Mouse (Mus musculus): ENCODE measurements around the gene Nfix. TPM values are rescaled to one million over a fixed set of nuclear protein-coding genes. Genes with fewer than 3 reads are reported as not detected.

Gene Nfix
- polyA plus RNA-seq, 1 experiment from 2014 or later = 0.49 TPM

DNA sequence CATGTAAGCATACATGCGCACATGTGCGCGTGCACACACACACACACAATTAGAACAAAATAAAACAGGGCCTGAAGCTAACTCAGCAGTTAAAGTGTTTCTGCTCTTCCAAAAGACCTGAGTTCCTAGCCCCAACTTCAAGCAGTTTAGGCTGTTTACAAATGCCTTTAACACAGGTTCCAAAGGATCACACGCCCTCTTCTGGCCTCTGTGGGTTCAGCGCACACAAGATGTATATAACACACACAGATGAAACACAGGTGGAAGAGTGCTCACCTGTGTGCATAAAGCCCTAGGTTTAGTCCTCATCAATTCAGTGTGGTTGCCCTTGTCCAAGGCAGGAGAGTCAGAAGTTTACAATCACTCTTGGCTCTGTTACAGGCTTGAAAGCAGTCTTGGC, 5.9 kb upstream of the Nfix start:
- no peak for DNase-seq (ENCODE audit: low spot score)
- peaks cover 99% of the 10 kb centered on the region for H3K27me3 ChIP-seq (ENCODE audit: low read depth, poor library complexity, severe bottlenecking)
- peaks cover 13% of the 10 kb centered on the region for H3K4me1 ChIP-seq

DNA sequence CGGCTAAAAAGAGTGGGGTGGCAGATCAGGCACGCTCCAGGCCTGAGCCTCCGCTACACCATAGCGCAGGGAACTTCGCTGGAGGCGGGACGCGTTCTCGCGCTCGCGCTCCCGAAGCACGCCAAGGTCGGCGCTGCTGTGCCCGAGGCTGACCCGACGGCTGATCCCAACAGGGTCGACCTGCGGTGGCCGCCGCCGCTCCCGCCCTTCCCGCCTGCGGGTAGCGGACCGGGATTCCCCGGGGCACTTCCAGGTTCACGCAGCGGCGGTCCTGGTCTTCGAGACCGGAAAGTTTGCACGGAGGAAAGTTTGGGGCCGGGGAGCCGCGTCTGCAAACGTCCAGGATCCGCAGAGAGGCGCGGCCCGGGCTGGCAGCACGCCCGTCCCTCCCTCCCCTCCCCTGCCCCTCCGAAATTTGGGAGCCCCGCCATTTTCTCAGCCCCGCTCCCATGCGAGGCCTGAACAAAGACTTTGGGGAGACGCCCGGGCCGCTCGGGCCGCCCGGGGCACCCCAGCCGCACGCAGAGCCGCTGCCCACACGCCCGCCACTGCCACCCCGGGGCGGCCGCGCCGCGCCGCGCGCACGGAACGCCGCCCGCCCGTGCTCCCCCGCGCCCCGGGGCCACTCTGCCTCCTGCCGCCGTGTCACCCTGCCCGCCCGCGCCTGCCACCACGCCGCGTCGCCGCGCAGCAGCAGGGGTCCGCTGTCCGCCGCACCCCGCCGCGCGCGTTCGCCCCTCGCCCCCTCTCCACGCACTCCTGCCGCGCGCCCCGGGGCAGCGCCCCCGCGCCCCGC, 810 bp downstream of the Nfix start:
- WGBS = 2% methylated on average over 89 of the region's 108 CpGs
- peak; percentile 45 for DNase-seq (ENCODE audit: low spot score)
- Histone ChIP-seq H3K4me1 (peaks cover 16% of the 10 kb centered on the region), H3K4me3 (peak overlapping the region; percentile 60), H3K9me3 (replicated peaks) (no peaks in the 10 kb centered on the region), H3K27me3 (ENCODE audit: low read depth, poor library complexity, severe bottlenecking) (peaks cover 98% of the 10 kb centered on the region), H3K27ac (replicated peaks) (peak overlapping the region; percentile 59; the same call in 1 of the 2 replicates), H3K36me3 (no peaks in the 10 kb centered on the region)

More for the DNA sequence above, 5.9 kb upstream of the Nfix start:
- H3K36me3 ChIP-seq = no peaks in the 10 kb centered on the region
- no peak overlapping the region for H3K4me3 ChIP-seq
- peaks cover 5% of the 10 kb centered on the region; the same call in 1 of the 2 replicates for H3K9me3 ChIP-seq (replicated peaks)
- H3K27ac ChIP-seq (replicated peaks) = no peak overlapping the region
- WGBS = 94% methylated on average over 5 of the region's 5 CpGs

DNA sequence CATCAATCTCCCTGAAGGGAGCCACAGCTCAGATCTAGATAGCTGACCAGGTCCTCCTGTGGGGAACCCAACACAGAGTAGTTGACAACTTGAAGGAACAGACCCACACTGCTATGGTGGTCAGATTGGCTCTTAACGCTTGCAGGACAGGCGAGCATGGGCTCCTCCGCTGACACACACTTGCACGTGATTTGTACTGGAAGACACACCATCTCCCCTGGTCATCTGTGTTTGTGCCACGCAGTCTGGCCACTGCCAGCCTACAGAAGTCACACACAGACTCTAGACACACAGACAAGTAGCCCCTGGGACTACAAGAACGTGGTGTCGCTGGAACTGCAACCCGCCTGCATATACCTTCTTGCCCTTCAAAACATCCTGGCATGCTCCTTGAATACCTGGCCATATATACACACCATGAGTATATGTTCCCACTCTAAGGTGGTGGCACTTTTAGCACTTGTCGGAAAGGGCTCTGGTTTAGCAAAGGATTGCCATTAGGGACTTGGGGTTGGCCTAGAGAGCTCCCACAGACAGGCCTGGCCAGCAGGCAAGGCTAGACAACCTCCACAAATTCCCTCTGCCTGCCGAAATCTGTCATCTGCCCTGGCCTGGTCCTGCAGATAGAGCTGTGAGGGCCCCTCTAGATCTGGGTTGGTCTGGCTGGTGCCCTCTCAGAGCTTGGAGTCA, 1.6 kb downstream of the Nfix start:
- H3K36me3 ChIP-seq = no peaks in the 10 kb centered on the region
- DNase-seq (ENCODE audit: low spot score) = no peak
- H3K9me3 ChIP-seq (replicated peaks) = no peaks in the 10 kb centered on the region
- H3K4me3 ChIP-seq = peak overlapping the region; percentile 60
- WGBS = 30% methylated on average over 10 of the region's 10 CpGs
- H3K27ac ChIP-seq (replicated peaks) = no peak overlapping the region
- peaks cover 23% of the 10 kb centered on the region for H3K4me1 ChIP-seq
- peaks cover 98% of the 10 kb centered on the region for H3K27me3 ChIP-seq (ENCODE audit: low read depth, poor library complexity, severe bottlenecking)

DNA sequence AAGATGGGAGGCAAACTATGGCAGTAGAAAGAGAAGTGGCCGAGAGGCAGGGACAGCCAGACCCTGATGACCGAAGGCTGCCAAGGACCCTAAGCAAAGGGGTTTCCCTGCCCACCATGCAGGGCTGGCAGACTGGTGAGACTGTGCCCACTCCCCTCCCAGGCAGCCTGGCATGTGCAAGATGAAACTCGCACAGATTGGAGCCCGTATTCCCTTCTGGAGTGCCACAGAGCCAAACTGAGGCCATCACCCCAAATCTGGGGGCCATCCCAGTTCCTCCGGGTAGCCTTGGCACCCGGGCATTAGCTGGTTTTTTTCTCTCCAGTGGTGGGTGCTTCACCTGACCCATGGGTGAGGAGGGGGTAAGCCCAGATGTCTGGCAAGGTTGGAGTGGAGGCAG, 2.2 kb downstream of the Nfix start:
- no peak for DNase-seq (ENCODE audit: low spot score)
- no peaks in the 10 kb centered on the region for H3K9me3 ChIP-seq (replicated peaks)

DNA sequence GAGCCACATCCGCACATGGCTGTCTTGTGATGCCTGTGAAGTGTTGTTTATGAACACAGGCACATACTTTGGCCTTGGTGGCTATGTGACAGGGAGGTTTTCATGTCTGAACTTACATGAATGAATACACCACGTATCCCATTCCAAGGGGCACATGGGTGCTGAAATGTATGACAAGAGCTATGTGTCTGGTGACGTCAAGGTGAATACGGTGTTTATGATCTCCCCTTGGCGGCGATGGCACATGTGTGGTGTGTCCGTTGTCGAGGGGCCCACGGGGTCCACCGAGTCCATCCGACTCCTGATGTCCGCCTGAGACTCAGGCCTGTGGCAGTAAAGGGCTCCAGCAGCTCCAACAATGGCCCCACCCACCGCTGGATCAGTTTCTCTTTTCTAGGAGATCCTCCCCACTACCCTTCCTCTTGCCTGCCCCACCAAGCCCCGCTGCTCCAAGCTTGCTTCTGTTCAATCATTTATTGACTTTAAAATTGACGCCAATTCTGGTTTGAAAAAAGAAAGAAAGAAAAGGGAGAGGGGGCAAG, 2.8 kb downstream of the Nfix start:
- DNase-seq (ENCODE audit: low spot score) = no peak
- peaks cover 24% of the 10 kb centered on the region for H3K4me1 ChIP-seq
- H3K9me3 ChIP-seq (replicated peaks) = no peaks in the 10 kb centered on the region
- no peak overlapping the region for H3K4me3 ChIP-seq
- H3K36me3 ChIP-seq = no peaks in the 10 kb centered on the region
- no peak overlapping the region for H3K27ac ChIP-seq (replicated peaks)
- 70% methylated on average over 15 of the region's 15 CpGs for WGBS
- peaks cover 98% of the 10 kb centered on the region for H3K27me3 ChIP-seq (ENCODE audit: low read depth, poor library complexity, severe bottlenecking)

More for the DNA sequence above, 2.2 kb downstream of the Nfix start:
- 72% methylated on average over 6 of the region's 6 CpGs for WGBS
- H3K27ac ChIP-seq (replicated peaks) = no peak overlapping the region
- H3K4me3 ChIP-seq = no peak overlapping the region
- H3K4me1 ChIP-seq = peaks cover 24% of the 10 kb centered on the region
- no peaks in the 10 kb centered on the region for H3K36me3 ChIP-seq
- H3K27me3 ChIP-seq (ENCODE audit: low read depth, poor library complexity, severe bottlenecking) = peaks cover 98% of the 10 kb centered on the region

DNA sequence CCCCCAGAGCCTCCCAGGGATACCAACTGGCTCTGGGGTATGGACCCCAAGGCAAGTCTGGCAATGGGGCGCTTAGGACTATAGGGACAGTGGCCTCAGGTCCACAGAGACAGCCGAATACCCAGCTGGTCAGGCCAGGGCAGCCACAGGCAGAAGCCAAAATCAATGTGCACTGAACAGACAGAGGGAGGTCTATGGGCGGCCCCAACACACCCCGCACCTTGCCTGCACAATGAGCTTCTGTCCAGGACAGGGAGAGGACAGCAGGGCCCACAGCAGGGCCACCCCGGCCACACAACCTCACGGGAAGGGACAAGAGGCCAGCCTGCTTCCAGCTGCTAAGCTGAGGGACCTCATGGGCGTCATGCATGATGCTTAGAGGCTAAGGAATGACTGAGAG, 5.7 kb downstream of the Nfix start:
- Histone ChIP-seq H3K36me3 (no peaks in the 10 kb centered on the region), H3K4me3 (no peak overlapping the region), H3K27me3 (ENCODE audit: low read depth, poor library complexity, severe bottlenecking) (peaks cover 100% of the 10 kb centered on the region), H3K9me3 (replicated peaks) (no peaks in the 10 kb centered on the region), H3K27ac (replicated peaks) (no peak overlapping the region), H3K4me1 (peaks cover 16% of the 10 kb centered on the region)
- no peak for DNase-seq (ENCODE audit: low spot score)
- WGBS = 44% methylated on average over 7 of the region's 7 CpGs

DNA sequence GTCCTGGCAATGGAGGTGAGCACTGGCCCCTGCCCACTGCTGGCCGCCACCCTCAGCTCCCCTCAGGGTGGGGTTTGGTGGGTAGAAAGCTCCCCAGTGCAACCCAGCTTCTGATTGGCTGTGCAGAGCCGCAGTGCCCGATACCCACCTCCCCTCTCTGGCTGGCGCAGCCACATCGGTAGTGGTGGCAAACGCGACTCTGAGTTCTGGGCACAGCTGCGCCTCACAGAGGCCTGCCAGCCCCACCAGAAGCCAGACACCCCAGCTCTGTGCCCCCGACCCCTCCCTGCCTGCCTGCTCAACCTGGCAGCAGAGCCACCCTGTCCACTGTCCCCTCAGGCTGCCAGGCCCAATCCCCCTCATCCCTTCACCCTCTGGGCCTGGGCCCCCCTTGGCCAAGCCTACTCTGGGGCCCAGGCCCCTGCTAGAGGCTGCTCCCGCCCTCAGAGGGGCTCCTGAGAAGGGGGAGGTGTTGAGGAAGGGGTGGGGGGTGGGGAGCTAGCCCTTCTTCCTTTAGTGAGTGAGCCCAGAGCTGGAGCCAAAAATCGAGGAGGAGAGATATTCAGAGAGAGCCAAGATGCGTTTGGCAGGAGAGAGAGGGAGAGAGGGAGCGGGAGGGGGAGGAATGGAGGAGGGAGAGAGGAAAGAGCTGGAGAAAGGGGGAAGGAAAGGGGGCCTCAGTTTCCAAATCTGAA, 6.2 kb downstream of the Nfix start:
- DNase-seq (ENCODE audit: low spot score) = no peak
- no peaks in the 10 kb centered on the region for H3K9me3 ChIP-seq (replicated peaks)
- 56% methylated on average over 13 of the region's 13 CpGs for WGBS
- no peaks in the 10 kb centered on the region for H3K36me3 ChIP-seq
- no peak overlapping the region for H3K27ac ChIP-seq (replicated peaks)
- no peak overlapping the region for H3K4me3 ChIP-seq
- peaks cover 10% of the 10 kb centered on the region for H3K4me1 ChIP-seq
- H3K27me3 ChIP-seq (ENCODE audit: low read depth, poor library complexity, severe bottlenecking) = peaks cover 100% of the 10 kb centered on the region

DNA sequence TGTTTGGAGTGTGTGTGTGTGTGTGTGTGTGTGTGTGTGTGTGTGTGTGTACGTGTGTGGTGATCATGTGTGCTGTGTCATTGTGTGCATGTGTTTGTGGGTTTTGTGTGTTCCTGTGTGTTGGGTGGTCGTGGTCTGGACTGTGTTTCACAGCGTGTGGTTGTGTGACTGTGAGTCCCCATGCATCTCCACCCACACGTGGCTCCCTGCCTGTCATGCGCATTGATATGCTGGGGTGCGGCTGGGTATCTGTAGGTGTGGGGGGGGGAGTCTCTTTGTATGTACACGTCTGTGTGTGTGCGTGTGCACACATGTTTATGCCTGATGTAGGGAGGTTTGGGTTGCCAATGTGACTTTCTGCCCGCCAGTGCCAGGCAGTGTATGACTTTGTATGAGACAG, 7.0 kb downstream of the Nfix start:
- H3K9me3 ChIP-seq (replicated peaks) = no peaks in the 10 kb centered on the region
- H3K4me3 ChIP-seq = no peak overlapping the region
- H3K27ac ChIP-seq (replicated peaks) = no peak overlapping the region
- H3K36me3 ChIP-seq = no peaks in the 10 kb centered on the region
- WGBS = 83% methylated on average over 9 of the region's 9 CpGs
- DNase-seq (ENCODE audit: low spot score) = no peak
- peaks cover 100% of the 10 kb centered on the region for H3K27me3 ChIP-seq (ENCODE audit: low read depth, poor library complexity, severe bottlenecking)
- peaks cover 8% of the 10 kb centered on the region for H3K4me1 ChIP-seq

DNA sequence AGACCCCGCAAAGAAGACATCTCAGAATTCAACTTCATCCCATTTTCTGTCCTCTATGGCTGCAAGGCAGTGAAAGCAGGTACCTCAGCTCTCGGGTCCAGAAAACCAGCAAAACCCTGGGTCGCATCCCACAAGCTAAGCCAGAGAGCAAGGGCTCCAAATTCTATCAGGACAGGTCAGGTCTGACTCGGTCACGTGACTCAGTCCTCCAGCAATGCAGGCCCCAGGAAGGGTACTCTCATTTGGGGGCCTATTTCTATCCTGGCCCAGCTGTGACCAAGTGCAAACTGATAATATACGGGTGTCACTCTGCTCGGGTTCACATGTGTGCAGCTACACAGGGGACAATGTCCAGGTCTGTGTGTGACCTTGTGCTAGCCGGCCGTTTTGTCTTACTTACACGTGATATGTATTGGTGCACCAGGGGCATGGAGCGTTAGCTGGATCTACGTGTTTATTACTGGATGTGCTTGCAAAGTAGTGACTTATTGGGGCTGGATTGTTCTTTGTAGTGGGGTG, 7.7 kb downstream of the Nfix start:
- no peaks in the 10 kb centered on the region for H3K36me3 ChIP-seq
- WGBS = 72% methylated on average over 12 of the region's 12 CpGs

DNA sequence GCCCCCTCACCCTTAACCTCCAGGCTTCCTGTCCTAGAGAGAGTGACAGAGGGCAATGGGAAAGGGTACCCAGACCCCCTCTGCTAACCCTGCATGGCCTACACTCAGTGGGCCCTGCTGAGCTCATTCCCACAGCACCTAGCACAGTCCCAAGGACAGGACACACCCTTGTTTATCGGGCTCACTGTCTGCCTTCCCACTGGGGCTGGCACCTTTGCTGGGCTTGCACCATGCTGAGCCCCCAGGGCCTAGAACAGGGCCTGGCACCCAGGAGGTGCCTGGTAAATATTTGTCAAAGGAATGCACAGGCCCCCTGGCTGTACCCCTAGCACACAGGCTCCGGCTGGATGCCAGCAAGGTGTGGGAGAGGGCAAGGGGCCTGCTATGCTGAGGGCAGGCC, 9.6 kb downstream of the Nfix start:
- Histone ChIP-seq H3K27me3 (ENCODE audit: low read depth, poor library complexity, severe bottlenecking) (peaks cover 100% of the 10 kb centered on the region), H3K9me3 (replicated peaks) (no peaks in the 10 kb centered on the region), H3K27ac (replicated peaks) (no peak overlapping the region), H3K4me3 (no peak overlapping the region), H3K4me1 (peaks cover 8% of the 10 kb centered on the region), H3K36me3 (no peaks in the 10 kb centered on the region)
- DNase-seq (ENCODE audit: low spot score) = no peak
- WGBS = 74% methylated on average over 2 of the region's 2 CpGs

More for the DNA sequence above, 7.7 kb downstream of the Nfix start:
- DNase-seq (ENCODE audit: low spot score) = no peak
- peaks cover 100% of the 10 kb centered on the region for H3K27me3 ChIP-seq (ENCODE audit: low read depth, poor library complexity, severe bottlenecking)
- no peak overlapping the region for H3K4me3 ChIP-seq
- H3K9me3 ChIP-seq (replicated peaks) = no peaks in the 10 kb centered on the region
- peaks cover 8% of the 10 kb centered on the region for H3K4me1 ChIP-seq
- no peak overlapping the region for H3K27ac ChIP-seq (replicated peaks)

DNA sequence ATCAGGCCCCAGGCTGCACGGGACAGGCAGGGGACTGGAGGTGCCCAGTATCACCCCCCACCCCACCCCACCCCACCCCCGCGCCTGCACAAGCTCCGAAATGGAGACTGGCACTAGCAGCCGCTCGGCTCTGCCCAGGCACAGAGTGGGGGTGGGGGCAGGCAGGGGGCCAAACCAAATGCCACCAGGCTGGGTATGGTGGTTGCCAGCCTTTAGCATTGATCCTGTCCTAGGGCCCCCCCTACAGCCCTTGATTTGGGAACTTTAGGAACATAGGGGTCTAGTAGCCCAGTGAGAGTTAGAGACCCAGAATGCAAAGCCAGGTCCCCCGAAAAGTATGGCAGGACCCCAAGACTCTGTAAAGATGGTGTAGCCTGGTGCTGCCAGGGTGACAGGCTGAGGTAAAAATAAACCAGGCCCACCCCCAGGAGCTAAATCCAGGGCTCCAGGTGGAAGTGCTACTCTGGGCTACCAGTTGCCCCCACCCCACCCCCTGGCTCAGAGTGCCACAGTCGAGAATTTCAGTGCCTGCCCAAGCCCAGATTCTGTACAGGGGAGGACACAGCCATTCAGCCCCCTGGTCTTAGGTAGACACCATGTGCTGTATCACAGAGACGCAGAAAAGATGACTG, 10.2 kb downstream of the Nfix start:
- peaks cover 11% of the 10 kb centered on the region for H3K4me1 ChIP-seq
- H3K4me3 ChIP-seq = no peak overlapping the region
- no peak for DNase-seq (ENCODE audit: low spot score)
- H3K9me3 ChIP-seq (replicated peaks) = no peaks in the 10 kb centered on the region
- peaks cover 100% of the 10 kb centered on the region for H3K27me3 ChIP-seq (ENCODE audit: low read depth, poor library complexity, severe bottlenecking)
- no peaks in the 10 kb centered on the region for H3K36me3 ChIP-seq
- H3K27ac ChIP-seq (replicated peaks) = no peak overlapping the region
- WGBS = 83% methylated on average over 9 of the region's 9 CpGs

DNA sequence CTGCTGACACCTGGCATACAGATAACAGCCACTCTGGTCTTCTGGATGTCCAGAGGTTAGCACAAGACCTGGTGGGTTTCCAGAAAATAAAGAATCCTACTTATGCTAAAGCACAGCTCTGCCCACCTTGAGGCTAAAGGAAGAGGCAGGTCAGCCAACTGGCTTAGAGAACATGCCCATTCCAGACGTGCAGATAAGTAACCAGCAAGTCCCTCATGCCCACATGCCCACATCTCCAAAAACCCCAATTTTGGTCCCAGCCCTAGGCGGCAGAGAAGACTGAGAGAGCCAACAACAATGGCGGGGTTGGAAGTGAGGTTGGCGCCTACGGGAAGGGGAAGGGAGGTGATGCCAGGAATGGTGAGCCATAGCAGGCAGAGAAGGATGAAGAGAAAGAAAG, 10.8 kb downstream of the Nfix start:
- Histone ChIP-seq H3K36me3 (no peaks in the 10 kb centered on the region), H3K27me3 (ENCODE audit: low read depth, poor library complexity, severe bottlenecking) (peaks cover 100% of the 10 kb centered on the region), H3K9me3 (replicated peaks) (no peaks in the 10 kb centered on the region), H3K4me3 (no peak overlapping the region), H3K4me1 (peaks cover 11% of the 10 kb centered on the region), H3K27ac (replicated peaks) (no peak overlapping the region)
- no peak for DNase-seq (ENCODE audit: low spot score)
- 44% methylated on average over 5 of the region's 5 CpGs for WGBS

All from midbrain, embryonic 10.5 days (tissue).